Mouse (Mus musculus) spleen, postnatal 4 days (tissue): ENCODE measurements around the gene Cxcl13.

Experiments used
- DNase-seq, 2 experiments: peaks; one replicate each; pipeline ENCODE4 v3.0.0; 2022; ENCODE audit warnings: low spot score in 2 of 2

Cxcl13 gene

GRCm38 (mm10) chr5:95983797-95984486 is 27.2 kb downstream of the Cxcl13 start:
- DNase-seq, result no peak

GRCm38 (mm10) chr5:95991339-95992292 is 34.9 kb downstream of the Cxcl13 start:
- no peak for DNase-seq

GRCm38 (mm10) chr5:95997276-95997675 is 40.5 kb downstream of the Cxcl13 start:
- no peak for DNase-seq

- DNase-seq, result no peak
Measured at GRCm38 (mm10) chr5:96003348-96003747, 46.6 kb downstream of the Cxcl13 start.

- no peak for DNase-seq
Measured at GRCm38 (mm10) chr5:96008274-96008842, 51.6 kb downstream of the Cxcl13 start.

GRCm38 (mm10) chr5:96009076-96009475 is 52.3 kb downstream of the Cxcl13 start:
- no peak for DNase-seq
